Mouse (Mus musculus): ENCODE measurements around the gene Fut11.

- TF ChIP-seq GATA1 (IDR thresholded peaks at IDR 0.05; ENCODE audit: low read depth, low read length) (no peak), EP300 (IDR thresholded peaks at IDR 0.05; ENCODE audit: low read depth in 1 of 2, low read length in 2 of 2) (no peak), BHLHE40 (IDR thresholded peaks at IDR 0.05; ENCODE audit: borderline replicate concordance, low read depth, low read length) (no peak), CTCF (IDR thresholded peaks at IDR 0.05 in 2 of 3, conservative IDR thresholded peaks at IDR 0.05 in 1 of 3; ENCODE audit: control insufficient read depth in 1 of 3, insufficient read depth in 1 of 3, low read depth in 2 of 3, low read length in 3 of 3, poor library complexity in 1 of 3, severe bottlenecking in 1 of 3) (no peak), SMC3 (IDR thresholded peaks at IDR 0.05; ENCODE audit: low read depth, low read length) (no peak), RCOR1 (IDR thresholded peaks at IDR 0.05; ENCODE audit: low read depth, low read length) (no peak), JUND (IDR thresholded peaks at IDR 0.05; ENCODE audit: low read depth, low read length) (no peak)
Measured at GRCm38 (mm10) chr14:20735892-20736390, 41.2 kb downstream of the Fut11 start.

All from MEL (cell line).